Mouse (Mus musculus) lung, postnatal 0 days (tissue): Measurements from ENCODE around the gene Tmem217. TPM values are rescaled to one million over a fixed set of nuclear protein-coding genes. Genes with fewer than 3 reads are reported as not detected.
"Not testable (repeated sequence)": the region's sequence is repeated elsewhere in the genome, so short reads cannot be mapped to it uniquely, and the experiment has no call there.

ENCODE experiments used
- ATAC-seq: fragments of 200-750 bp; cut with Nextera tagmentation; 2 replicates; pipeline ENCODE4 v1.8.0; 2017; ENCODE audit warnings: moderate library complexity
- DNase-seq: peaks from one replicate; pipeline ENCODE4 v3.0.0-alpha.2; 2016; ENCODE audit warnings: low spot score
- H3K27ac ChIP-seq: fragments of 300-500 bp; sonication (generic); 2 replicates; pipeline ENCODE4 v1.5.1; 2014; ENCODE audit warnings: antibody characterized with exemption, mild to moderate bottlenecking, low read length, mixed read lengths
- H3K27me3 ChIP-seq: fragments of 300-500 bp; sonication (generic); replicated peaks from 2 replicates; pipeline ENCODE4 v1.6.1; 2014; ENCODE audit warnings: low read length, mixed read lengths; ENCODE audit not compliant: insufficient read depth
- H3K36me3 ChIP-seq: fragments of 300-500 bp; sonication (generic); 2 replicates; pipeline ENCODE4 v1.6.1; 2014; ENCODE audit warnings: low read length, mixed read lengths; ENCODE audit not compliant: insufficient read depth
- H3K4me1 ChIP-seq: fragments of 300-500 bp; sonication (generic); 2 replicates; pipeline ENCODE4 v1.6.1; 2014; ENCODE audit warnings: antibody characterized with exemption, low read depth, low read length, mixed read lengths; ENCODE audit not compliant: insufficient read depth
- H3K4me2 ChIP-seq: fragments of 300-500 bp; sonication (generic); replicated peaks from 2 replicates; pipeline ENCODE4 v1.6.1; 2014; ENCODE audit warnings: low read depth, mild to moderate bottlenecking, low read length, moderate library complexity, mixed read lengths
- H3K4me3 ChIP-seq: fragments of 300-500 bp; sonication (generic); 2 replicates; pipeline ENCODE4 v1.5.1; 2014; ENCODE audit warnings: low read depth, low read length
- H3K9ac ChIP-seq: fragments of 300-500 bp; sonication (generic); replicated peaks from 2 replicates; pipeline ENCODE4 v1.6.1; 2014; ENCODE audit warnings: low read depth, mild to moderate bottlenecking
- H3K9me3 ChIP-seq: fragments of 300-500 bp; sonication (generic); 2 replicates; pipeline ENCODE4 v1.6.1; 2016; ENCODE audit warnings: low read length, mixed read lengths
- CTCF ChIP-seq: IDR thresholded peaks from 2 replicates; pipeline ENCODE4 v1.5.1; 2016; ENCODE audit warnings: antibody characterized with exemption, mild to moderate bottlenecking
- EP300 ChIP-seq: IDR thresholded peaks from 2 replicates; pipeline ENCODE4 v1.6.1; 2016; ENCODE audit warnings: antibody characterized with exemption, mild to moderate bottlenecking, control low read depth
- WGBS: fragments of 180-500 bp; shearing (Covaris S2); extraction: QIAGEN DNeasy Blood & Tissue Kit; methylation state at CpG from one replicate; pipeline ENCODE4 v1.1.7; 2014; 5-methylcytosine and 5-hydroxymethylcytosine counted together
- polyA plus RNA-seq: library from polyadenylated mRNA; unstranded; fragments of >200 nt; fragmentation: Nextera tagmentation; extraction: Ambion mirVana; gene quantifications from 2 replicates; pipeline ENCODE4 v1.2.1, GENCODE M21; 2015

The Tmem217 gene
- polyA plus RNA-seq, 1 experiment from 2014 or later, result 0.31 TPM

GRCm38 (mm10) chr17:29502005-29502668, 50.0 kb downstream of the Tmem217 start:
- Histone ChIP-seq H3K27me3 (no peaks in the 10 kb centered on the region), H3K9ac (no peak overlapping the region), H3K4me2 (0 out of 2 replicates have a peak overlapping the region, but pooled peaks have one; percentile 47), H3K9me3 (no peaks in the 10 kb centered on the region), H3K4me1 (peaks cover 6% of the 10 kb centered on the region; the same call in 1 of the 2 replicates), H3K27ac (no peak overlapping the region), H3K36me3 (no peaks in the 10 kb centered on the region), H3K4me3 (no peak overlapping the region)
- ATAC-seq (no peak), DNase-seq (no peak)
- TF ChIP-seq EP300, result no peak
- WGBS, result 59% methylated on average over 7 of the region's 7 CpGs

GRCm38 (mm10) chr17:29500802-29501469, 51.2 kb downstream of the Tmem217 start:
- peak; percentile 83 for ATAC-seq
- Histone ChIP-seq H3K9me3 (no peaks in the 10 kb centered on the region), H3K4me2 (no peak overlapping the region)

GRCm38 (mm10) chr17:29500243-29500740, 51.9 kb downstream of the Tmem217 start:
- ATAC-seq (0 out of 2 replicates have a peak, but pooled peaks have one; percentile 5), DNase-seq (no peak)
- Histone ChIP-seq H3K9ac (no peak overlapping the region), H3K9me3 (no peaks in the 10 kb centered on the region), H3K27me3 (no peaks in the 10 kb centered on the region), H3K4me3 (no peak overlapping the region), H3K36me3 (no peaks in the 10 kb centered on the region), H3K4me2 (no peak overlapping the region), H3K4me1 (peaks cover 6% of the 10 kb centered on the region; the same call in 1 of the 2 replicates), H3K27ac (0 out of 2 replicates have a peak overlapping the region, but pooled peaks have one; percentile 32)
- 59% methylated on average over 7 of the region's 7 CpGs for WGBS
- no peak for TF ChIP-seq CTCF
- no peak for TF ChIP-seq EP300

More at GRCm38 (mm10) chr17:29500802-29501469, 51.2 kb downstream of the Tmem217 start:
- WGBS, result 59% methylated on average over 17 of the region's 17 CpGs
- no peak overlapping the region for H3K9ac ChIP-seq
- H3K4me1 ChIP-seq, result peaks cover 6% of the 10 kb centered on the region; the same call in 1 of the 2 replicates
- H3K4me3 ChIP-seq, result no peak overlapping the region
- H3K27me3 ChIP-seq, result no peaks in the 10 kb centered on the region
- TF ChIP-seq CTCF, result no peak
- TF ChIP-seq EP300, result peak; percentile 60; the same call in 1 of the 2 replicates
- DNase-seq, result peak; percentile 57
- no peak overlapping the region for H3K27ac ChIP-seq
- no peaks in the 10 kb centered on the region for H3K36me3 ChIP-seq

GRCm38 (mm10) chr17:29499511-29499910, 52.7 kb downstream of the Tmem217 start:
- WGBS, result 60% methylated on average over 6 of the region's 6 CpGs
- no peaks in the 10 kb centered on the region for H3K36me3 ChIP-seq

GRCm38 (mm10) chr17:29498952-29499351, 53.2 kb downstream of the Tmem217 start:
- 81% methylated on average over 2 of the region's 2 CpGs for WGBS
- H3K27ac ChIP-seq, H3K9ac ChIP-seq, H3K4me2 ChIP-seq, H3K27me3 ChIP-seq, H3K4me1 ChIP-seq, DNase-seq, H3K36me3 ChIP-seq, H3K4me3 ChIP-seq, H3K9me3 ChIP-seq, ATAC-seq: not testable (repeated sequence)

More at GRCm38 (mm10) chr17:29499511-29499910, 52.7 kb downstream of the Tmem217 start:
- ATAC-seq, result no peak
- no peak for DNase-seq
- Histone ChIP-seq H3K27ac (no peak overlapping the region), H3K9me3 (no peaks in the 10 kb centered on the region), H3K9ac (no peak overlapping the region), H3K4me2 (no peak overlapping the region), H3K27me3 (no peaks in the 10 kb centered on the region), H3K4me1 (peaks cover 6% of the 10 kb centered on the region; the same call in 1 of the 2 replicates), H3K4me3 (no peak overlapping the region)
- no peak for TF ChIP-seq EP300
- no peak for TF ChIP-seq CTCF

GRCm38 (mm10) chr17:29498028-29498427, 54.2 kb downstream of the Tmem217 start:
- ATAC-seq (peak; percentile 22), DNase-seq (peak; percentile 50)
- Histone ChIP-seq H3K27ac (no peak overlapping the region), H3K4me3 (no peak overlapping the region), H3K27me3 (no peaks in the 10 kb centered on the region), H3K9ac (no peak overlapping the region), H3K9me3 (no peaks in the 10 kb centered on the region), H3K4me2 (no peak overlapping the region), H3K4me1 (peaks cover 3% of the 10 kb centered on the region; the same call in 1 of the 2 replicates), H3K36me3 (peaks cover 9% of the 10 kb centered on the region; the same call in 1 of the 2 replicates)
- TF ChIP-seq EP300, result no peak
- no peak for TF ChIP-seq CTCF
- WGBS, result 18% methylated on average over 4 of the region's 4 CpGs

GRCm38 (mm10) chr17:29497481-29497880, 54.7 kb downstream of the Tmem217 start:
- H3K4me2 ChIP-seq, ATAC-seq, H3K27me3 ChIP-seq, H3K9ac ChIP-seq, H3K4me1 ChIP-seq, H3K27ac ChIP-seq, DNase-seq, H3K9me3 ChIP-seq, H3K4me3 ChIP-seq: not testable (repeated sequence)
- WGBS, result 68% methylated on average over 1 of the region's 1 CpGs
- peaks cover 11% of the 10 kb centered on the region; the same call in 1 of the 2 replicates for H3K36me3 ChIP-seq
